Mouse (Mus musculus) retina, postnatal 1 day (tissue): ENCODE measurements around the gene Sstr2.
A peak's percentile ranks its signal among the peaks of the same experiment; 100 is the strongest.

Experiments used
- DNase-seq: peaks from one replicate; pipeline ENCODE4 v3.0.0-alpha.2; 2012

The Sstr2 gene

GRCm38 (mm10) chr11:113621001-113621400, 1.9 kb downstream of the Sstr2 start:
- no peak for DNase-seq

DNA sequence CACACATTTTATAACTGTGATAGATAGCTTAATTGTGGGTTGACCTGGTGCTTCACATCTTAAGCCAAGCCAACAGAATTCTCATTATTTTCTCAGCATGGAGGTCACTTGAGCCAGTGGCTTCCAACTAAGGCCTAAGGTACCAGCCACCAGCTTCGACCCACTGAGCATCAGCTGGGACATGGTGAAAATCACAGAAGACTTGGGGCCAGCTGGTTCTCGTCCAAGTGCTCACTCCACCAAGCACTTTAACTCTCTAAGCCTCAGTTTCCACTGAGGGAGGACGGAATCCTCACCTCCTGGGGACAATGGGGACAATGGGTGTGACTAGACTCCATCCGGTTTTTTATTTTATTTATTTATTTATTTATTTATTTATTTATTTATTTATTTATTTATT, 2.9 kb downstream of the Sstr2 start:
- DNase-seq, result no peak

DNA sequence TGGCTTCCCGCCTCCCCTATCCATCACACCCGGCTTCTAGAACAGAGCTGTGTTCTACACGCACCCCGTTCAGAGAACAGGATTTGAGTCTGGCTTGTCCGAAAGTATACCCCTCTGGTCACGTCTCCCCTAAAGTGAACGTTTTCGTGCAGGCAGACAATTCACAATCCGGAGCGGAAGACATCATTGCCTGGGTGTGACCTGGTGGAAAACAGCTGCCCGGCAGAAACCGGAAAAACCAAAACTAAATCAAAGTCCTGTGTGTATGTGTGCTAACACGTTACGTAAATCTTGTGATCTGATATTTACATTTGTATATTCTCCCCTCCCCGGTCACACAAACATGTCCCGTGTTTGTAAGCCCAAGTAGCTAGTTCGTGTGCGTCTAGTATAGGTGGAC, 6.3 kb downstream of the Sstr2 start:
- no peak for DNase-seq

DNA sequence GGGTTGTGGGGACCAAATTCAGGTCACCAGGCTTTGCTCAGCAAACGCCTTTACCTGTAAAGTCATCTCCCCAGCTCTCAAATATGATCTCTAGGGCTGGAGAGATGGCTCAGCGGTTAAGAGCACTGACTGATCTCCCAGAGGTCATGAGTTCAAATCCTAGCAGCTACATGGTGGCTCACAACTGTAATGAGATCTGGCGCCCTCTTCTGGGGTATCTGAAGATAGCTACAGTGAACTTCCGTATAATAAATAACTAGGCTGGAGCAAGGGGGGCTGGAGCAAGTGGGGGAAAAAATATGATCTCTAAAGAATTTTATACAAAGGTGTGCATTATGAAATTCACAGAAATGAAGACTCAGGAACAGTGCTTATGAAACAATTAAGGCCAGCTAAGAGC, 8.6 kb downstream of the Sstr2 start:
- DNase-seq, result peak; percentile 57

DNA sequence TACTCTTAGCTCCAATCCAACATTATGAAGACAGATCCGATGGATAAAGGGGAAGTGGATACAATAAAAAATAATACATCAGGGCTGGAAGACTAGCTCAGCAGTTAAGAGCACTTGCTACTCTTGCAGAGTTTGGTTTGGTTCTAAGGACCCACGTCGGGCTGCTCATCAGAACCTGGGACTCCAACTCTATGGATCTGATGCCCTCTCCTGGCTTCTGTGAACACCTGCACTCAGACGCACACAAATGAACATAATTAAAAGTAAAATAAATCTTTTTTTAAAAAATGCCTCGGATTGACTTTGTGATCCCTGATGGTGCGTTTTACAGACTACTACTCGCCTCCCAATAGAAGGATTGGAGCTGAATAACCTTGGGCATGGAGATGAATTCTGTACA, 11.5 kb downstream of the Sstr2 start:
- peak; percentile 48 for DNase-seq

DNA sequence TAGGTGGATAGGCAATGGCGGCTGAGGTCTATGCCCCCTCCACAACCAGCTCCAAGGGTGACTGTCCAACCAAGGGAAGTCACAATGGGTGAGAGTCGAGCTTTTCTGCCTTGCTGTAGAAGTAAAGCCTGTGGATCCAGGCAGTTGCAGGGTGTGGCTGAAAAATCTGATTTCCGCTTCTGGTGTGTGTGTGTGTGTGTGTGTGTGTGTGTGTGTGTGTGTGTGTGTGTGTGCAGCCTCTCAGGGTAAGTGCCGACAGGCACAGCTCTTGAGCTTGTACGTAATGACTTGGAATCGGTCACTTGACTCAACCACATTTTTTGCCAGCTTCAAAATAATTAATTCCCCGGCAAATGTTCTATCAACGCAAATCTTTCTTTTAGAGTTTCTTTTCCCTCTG, 12.2 kb downstream of the Sstr2 start:
- no peak for DNase-seq

DNA sequence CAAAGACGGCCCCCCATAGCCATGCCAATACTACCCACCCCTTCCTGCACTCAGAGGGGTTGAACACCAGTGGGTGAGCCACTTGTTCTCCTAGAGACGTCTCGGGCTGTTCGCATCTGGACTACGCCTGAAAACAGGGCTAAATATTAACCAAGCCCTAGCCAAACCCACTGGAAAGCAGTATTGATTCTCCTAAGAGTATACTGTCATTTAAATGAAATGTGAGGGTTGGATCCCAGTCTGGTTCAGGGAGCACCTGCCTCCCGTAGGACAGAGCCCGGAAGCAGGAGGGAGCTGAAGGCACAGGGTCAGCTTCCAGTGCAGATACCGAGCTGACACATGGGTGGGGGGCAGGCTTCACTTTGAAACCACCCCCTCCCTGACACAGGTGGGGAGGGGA, 12.7 kb downstream of the Sstr2 start:
- no peak for DNase-seq

GRCm38 (mm10) chr11:113632303-113632702, 13.2 kb downstream of the Sstr2 start:
- DNase-seq, result no peak

DNA sequence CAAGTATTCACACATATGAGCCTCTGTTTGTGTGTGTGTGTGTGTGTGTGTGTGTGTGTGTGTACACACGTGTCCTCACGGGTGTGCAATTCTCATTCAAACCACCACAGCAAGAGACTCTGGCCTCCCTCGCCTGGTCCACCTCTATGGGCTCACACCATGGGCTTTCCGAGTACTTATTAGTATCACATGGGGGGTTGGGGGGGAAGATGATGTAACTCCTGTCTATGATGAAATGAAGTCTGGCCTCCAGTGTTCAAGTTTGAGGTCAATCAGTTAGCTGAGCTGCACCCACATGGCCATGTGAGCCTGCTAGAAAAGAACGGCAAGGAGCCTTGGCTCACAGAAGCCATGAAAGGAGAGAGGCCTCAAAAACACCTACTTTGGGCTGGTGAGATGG, 14.3 kb downstream of the Sstr2 start:
- no peak for DNase-seq

- DNase-seq, result peak; percentile 44
These were observed 15.6 kb downstream of the Sstr2 start for GRCm38 (mm10) chr11:113634699-113635121.

DNA sequence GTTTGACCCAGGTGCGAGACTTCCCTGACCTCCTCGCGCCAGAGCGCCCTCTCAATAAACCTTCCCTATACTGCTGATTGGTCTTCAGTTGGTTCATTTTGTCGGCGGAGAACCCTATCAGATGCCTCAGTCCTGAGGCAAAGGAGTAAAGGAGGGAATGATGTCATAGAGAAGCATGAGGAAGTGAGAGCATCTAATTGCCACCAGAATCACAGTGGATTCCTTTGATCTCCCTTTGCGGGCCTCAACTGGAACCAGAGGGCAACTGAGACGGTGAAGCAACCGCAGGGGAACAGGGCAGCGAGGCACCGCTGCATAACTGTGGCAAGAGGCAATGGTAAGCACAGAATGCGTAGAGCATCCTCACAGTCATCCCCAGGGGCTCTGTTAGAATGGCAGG, 19.5 kb downstream of the Sstr2 start:
- DNase-seq, result no peak

- no peak for DNase-seq
These were observed 26.0 kb downstream of the Sstr2 start for GRCm38 (mm10) chr11:113645181-113645580.

DNA sequence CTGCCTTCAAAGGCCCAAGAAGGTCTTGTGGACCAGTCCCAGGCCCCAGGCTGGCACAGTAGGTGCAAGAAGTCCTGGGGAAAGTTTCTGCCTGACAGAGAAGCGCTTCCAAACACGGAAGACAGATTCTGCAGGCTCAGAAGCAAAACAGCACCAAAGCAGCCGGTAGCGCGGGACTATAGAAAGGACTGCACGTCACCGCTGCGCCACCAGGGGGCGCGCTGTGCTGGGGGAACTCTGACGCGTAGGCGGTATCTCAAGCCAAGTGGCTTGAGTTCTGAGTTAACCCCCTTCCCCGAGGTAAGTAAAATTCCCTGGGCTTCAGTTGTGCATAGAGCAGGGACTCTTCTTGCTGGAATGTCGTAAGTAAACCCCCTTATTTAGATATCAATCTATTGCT, 29.0 kb downstream of the Sstr2 start:
- DNase-seq, result peak; percentile 85

DNA sequence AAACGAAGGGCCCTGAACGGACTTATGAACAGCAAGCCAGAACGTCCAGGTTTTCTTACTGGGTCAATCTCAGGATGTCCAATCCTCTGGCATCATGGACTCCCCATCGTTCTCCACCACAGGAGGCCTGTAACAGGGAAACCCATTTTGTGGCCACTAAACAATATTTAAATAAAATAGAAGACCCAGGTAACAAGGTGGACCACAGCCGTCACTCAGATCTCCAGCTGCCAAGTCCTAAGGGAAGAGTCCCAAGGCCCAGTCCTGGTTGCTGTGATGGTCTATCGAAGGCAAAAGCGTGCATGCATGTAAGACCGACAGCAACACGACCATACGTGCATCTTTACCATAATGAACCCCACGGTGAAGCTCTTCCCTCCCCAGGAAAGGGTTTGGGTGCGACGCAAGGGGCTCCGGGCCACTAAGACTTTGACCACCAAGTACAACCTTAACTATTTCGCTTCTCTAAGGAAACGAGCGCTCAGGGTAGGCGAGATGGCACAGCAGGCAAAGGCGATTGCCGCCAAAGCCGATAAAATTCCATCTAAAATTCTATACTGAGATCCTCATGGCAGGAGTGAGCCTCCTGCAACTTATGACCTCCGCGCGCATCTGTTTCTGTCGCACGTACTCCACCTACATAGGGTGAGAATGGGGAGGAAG, 29.7 kb downstream of the Sstr2 start, which contains the start of gene Cog1:
Cog1 (plus strand) TSS at position 480 of the 663 bp plus-strand sequence.
- DNase-seq, result peak; percentile 11

GRCm38 (mm10) chr11:113649353-113650210, 30.4 kb downstream of the Sstr2 start, which contains the start of gene Slc39a11:
Slc39a11 (minus strand) TSS chr11:113650079.
- DNase-seq, result peak; percentile 86

GRCm38 (mm10) chr11:113651206-113651906, 32.2 kb downstream of the Sstr2 start:
- peak; percentile 23 for DNase-seq

DNA sequence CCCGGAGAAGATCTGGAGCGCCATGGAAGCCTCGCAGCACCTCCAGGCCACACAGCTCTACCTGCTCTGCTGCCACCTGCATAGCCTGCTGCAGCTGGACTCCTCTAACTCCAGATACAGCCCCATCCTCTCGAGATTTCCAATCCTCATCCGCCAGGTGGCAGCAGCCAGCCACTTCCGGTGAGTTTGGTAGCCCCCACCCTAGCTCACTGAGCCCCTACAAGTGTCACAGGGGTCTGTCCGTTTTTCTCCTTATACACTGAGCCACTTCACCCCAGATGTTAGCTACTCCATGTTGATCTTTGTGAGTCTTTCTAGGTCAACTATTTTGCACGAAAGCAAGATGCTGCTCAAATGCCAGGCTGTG, 32.7 kb downstream of the Sstr2 start:
- peak; percentile 78 for DNase-seq

DNA sequence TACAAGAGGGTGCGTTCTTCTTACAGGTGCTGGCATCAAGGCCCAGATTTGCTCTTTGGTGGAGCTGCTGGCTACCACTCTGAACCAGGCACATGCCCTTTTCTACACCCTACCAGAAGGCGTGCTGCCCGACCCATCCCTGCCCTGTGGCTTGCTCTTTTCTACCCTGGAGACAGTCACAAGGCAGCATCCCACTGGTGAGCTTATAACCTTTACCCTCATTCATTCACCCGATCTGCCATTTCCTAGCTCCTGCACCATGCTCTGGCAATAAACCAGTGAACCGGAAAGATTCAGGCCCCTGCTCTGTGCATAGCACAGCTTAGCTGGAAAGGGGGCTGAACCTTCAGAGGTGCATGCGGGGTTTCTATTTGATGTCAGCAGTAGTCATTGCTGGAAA, 33.4 kb downstream of the Sstr2 start:
- no peak for DNase-seq

DNA sequence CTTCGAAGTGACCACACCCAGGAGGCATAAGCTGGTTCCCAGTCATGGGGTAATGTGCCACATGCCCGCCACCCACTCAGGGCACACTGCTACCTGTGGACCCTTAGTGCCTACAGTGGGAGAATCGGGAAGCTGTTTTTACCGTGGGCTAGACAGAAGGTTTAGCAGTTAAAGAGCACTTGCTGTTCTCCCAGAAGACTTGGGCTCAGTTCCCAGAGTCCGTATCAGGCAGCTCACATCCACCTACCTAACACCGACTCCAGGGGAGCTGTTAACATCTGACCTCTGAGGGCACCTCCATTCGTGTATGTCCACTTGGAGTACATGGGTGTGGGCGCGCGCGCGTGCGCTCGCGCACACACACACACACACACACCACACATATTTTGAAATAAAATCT, 35.0 kb downstream of the Sstr2 start:
- DNase-seq, result no peak

DNA sequence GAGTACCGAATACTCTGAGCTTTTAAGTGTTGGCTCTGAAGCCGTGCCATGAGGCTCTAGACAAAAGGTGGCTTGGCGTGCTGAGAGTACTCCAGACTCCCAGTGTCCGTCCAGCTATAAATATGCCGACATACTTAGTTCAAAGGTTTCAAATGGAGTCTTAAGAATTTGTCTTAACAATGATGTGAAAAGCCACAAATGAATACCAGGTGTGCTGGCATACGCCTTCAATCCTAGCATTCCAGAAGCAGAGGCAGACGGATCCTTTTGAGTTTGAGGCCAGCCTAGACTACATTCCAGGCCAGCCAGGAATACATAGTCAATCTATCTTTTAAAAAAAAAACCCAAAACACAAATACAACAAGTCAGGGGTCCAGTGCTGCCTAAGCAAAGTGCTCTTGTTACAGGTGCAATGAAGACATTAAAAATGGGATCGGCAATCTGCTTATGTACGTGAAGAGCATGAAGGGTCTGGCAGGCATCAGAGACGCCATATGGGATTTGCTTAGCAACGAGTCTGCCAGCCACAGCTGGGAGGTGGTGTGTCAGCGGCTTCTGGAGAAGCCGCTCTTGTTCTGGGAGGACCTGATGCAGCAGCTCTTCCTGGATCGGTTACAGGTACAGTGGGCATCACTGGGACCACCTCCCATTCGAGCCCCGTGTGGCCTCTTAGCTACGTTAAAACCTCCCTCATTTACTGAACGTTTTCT, 35.6 kb downstream of the Sstr2 start:
- no peak for DNase-seq

- DNase-seq, result no peak
These were observed 37.4 kb downstream of the Sstr2 start for GRCm38 (mm10) chr11:113656511-113656932.

- DNase-seq, result no peak
These were observed 38.1 kb downstream of the Sstr2 start for GRCm38 (mm10) chr11:113657221-113657620.

DNA sequence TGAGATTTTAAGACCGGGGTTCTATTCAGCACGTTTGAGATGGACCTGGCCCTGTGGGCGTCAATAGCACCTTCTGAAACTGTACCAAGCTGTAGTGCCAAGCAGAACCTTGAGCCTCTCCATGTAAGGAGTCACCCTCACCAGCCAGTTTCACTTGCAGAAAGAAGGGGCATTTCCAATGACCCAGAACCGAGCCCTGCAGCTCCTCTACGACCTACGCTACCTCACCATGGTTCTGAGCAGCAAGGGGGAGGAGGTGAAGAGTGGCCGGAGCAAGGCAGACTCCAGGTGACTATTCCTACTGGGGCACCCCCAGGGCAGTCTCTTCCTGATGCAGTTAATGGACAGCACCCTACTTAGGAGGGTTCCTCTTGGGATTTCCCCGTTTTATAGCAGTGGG, 39.2 kb downstream of the Sstr2 start:
- DNase-seq, result no peak
